Mouse (Mus musculus): ENCODE measurements around the gene Prpf31.
"Not testable (repeated sequence)": the region's sequence is repeated elsewhere in the genome, so short reads cannot be mapped to it uniquely, and the experiment has no call there.

Gene Prpf31

DNA sequence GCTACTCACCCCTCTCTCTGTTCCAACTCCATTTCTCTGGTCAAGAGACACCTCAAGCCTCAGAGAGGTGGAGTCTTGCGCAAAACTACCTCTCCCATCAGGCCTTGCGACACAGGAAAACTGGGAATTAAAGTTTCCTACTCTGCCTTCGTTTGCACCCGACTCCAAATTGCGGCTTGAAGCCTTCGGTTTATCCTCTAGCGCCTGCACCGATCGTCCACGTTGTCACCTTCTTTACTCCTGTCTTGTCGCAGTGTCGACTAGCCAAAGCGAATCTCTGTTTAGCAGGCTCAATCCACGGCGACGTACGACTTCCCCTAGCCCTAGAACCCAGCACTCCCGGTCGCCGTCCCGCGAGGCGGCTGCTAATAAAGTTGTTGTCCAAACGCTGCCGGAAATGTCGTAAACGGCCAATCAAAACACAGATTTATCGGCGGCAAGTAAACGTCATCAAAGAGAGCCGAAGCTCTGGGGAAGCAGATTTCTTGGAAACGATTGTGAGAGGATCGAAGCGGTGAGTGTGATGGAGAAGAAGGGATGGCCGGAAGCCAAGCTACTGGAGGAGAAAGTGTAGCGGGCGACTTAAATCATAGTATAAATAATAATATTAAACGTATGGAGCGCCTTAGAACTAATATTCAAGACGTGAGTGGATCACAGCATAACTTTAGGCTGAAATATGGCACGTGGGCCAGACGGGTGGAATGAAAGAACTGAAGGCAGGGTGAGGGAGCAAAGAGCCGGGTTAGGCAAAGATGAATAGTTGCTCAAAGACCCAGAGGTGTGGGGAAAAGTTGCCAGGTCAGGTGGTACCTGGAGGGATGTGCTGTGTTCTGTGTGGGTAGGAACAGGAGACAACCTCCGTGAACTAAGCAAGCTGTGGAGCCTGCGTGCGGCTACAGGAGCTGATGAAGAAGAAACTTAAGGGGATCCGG, at the start of gene Prpf31, which contains the start of gene Tfpt:
TSS of gene Prpf31 (plus strand) at position 443 of the 935 bp plus-strand sequence.
TSS of gene Tfpt (minus strand) at position 387 of the 935 bp plus-strand sequence.
- DNase-seq (ENCODE audit: low spot score in 2 of 2) = peak; percentile 86 to 94

DNA sequence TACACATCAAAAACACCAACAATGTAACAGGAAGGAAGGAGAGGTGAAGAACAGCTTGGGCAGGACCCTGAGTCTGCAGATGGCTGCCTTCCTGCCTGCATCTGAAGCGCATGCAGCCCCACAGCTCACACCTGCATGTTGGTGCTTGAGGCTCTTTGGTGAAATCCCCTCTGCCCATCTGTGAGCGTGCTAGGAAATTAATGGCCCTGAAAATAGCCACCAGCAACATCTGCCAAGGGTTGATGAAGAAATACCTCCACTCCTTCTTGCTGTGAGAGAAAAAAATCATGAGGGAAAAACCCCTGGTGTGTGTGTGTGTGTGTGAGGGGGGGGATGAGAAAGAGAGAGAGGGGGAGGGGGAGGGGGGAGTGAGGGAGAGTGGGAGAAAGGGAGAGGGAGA, 49.8 kb upstream of the Prpf31 start:
- no peak for DNase-seq (ENCODE audit: low spot score in 2 of 2)

DNA sequence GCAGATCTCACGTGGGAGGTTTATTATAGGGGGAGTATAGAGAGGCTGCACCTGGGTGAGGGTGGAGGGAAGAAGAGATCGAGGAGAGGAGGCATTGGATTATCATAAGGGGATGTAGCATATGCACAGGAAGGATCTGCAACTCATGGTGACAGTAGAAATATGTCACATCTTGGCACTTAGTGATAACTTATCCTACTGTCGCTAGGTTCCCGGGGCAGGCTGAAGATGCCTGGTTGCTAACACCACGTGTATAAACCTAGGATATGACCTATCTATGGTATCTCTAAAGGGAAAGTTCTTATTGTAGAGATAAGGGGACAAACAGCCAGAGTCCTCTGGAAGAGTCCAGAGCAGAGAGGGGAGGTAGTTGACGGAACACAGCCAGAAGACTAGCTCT, 44.0 kb upstream of the Prpf31 start:
- no peak for DNase-seq (ENCODE audit: low spot score in 2 of 2)

DNA sequence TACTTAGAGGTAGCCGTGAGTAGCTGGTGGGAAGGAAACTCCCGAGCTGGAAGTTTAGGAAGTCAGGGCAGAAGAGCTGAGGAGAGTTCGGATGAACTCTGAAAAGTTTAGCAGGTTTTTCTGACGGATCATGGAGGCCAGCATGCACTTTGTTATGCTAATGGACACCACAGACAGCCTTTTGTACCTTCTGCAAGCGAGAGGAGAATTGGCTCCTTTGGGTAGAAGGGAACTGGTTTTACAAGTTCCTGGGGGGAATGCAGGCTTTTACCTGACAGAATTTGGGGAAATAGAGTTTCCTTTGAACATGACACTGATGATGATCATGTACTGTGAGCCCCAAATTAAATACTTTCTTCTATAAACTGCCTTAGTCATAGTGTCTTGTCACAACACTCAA, 43.5 kb upstream of the Prpf31 start:
- DNase-seq (ENCODE audit: low spot score in 2 of 2) = no peak

DNA sequence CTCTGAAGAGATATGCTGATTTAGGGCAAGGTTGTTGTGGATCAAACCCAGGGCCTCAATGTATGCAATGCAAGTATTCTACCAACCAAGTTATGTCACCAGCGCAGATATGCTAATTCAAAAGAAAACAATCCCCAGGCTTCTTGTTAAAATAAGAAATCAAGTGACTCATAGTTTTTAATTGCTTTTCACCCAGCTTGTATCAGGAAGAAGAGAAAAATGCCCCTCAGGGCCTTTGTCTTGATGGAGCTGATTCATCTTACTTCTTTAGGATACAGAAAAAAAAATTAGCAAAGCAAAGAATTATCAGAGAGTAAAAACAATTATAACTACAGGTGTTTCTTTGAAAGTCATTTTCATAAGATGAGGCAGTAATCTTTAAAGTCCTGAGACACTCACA, 42.5 kb upstream of the Prpf31 start:
- DNase-seq (ENCODE audit: low spot score in 2 of 2) = no peak

DNA sequence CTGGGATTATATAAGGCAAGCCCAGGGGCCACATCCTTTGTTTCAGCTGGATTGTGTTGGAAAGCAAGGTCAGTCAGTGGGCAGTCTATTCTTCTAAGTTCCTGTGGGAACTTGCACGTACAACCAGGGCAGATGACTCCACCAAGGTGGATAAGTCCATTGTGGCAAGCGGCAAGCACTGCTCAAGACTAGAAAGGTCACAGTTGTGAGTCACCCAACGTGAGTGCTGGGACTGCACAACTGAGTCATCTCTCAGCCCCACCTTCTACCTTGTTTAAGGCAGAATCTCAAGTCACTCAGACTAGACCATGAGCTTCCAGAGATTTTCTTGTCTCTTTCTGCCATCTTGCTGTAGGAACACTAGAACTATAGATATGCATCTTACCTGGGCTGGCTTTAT, 39.2 kb upstream of the Prpf31 start:
- DNase-seq (ENCODE audit: low spot score in 2 of 2) = no peak

DNA sequence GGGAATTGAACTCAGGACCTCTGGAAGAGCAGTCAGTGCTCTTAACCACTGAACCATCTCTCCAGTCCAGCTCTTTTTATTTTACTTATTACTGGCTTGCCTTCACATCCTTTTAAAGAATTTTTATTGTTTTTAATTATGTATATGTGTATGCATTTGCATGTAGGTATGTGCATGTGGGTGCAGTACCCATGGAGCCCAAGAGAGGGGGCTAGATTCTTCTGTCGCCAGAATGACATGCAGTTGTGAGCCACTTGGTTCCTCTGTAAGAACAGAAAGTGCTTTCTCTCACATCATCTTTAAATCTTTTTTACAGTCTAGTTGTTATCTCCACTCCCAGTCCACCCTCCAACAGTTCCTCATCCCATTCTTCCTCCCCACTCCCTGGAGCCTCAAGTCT, 38.3 kb upstream of the Prpf31 start:
- no peak for DNase-seq (ENCODE audit: low spot score in 2 of 2)

DNA sequence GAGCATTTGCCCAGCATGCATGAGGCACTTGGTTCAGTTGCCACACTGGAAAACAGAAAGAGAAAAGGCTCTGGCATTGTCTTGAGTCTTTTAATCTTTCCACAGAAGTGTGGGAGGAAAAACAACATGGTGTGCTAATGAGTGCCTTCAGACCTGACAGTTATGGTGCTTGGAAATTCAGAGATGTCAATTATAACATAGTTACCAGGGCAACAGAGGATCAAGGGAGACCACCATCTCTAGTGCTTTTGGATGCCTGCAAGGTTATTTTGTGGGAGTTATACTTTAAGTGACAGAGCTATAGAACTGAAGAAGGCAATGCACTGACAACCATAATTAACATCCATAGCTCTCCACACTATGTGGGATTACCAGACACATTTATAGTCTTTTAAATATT, 35.9 kb upstream of the Prpf31 start:
- no peak for DNase-seq (ENCODE audit: low spot score in 2 of 2)

DNA sequence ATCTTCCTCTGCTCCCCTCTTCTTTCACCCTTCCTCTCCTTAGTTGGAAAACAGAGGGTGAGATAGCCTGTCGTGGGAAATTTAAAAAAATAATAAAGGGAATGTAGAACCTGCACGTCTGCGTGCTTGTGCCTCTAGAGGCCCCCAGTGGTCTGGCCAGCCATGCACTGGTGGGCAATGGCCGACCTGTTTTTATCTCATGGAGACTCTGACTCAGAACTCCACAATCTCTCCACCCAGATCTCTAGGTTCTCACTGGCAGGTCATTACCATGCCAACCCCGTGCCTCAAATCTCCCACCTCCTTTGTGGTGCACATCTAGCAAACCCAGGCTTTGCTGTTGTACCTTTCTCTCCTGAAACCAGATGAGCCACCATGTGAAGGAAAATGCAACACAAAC, 35.1 kb upstream of the Prpf31 start:
- DNase-seq (ENCODE audit: low spot score in 2 of 2) = no peak

DNA sequence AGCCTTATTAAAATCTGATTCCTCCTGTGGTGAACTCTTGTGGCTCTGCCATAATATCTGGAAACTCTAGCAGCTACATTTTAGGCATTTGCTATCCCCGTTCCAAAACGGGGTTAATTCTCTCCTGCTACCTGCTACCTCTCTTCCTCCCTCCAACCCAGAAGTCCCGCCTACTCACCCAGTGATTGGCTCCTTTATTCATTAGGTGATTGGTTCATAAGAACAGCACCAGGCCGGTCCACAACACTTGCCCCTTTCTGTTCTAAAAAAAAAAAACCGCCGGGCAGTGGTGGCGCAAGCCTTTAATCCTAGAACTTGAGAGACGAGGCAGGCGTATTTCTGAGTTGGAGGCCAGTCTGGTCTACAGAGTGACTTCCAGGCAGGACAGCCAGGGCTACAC, 34.6 kb upstream of the Prpf31 start:
- no peak for DNase-seq (ENCODE audit: low spot score in 2 of 2)

DNA sequence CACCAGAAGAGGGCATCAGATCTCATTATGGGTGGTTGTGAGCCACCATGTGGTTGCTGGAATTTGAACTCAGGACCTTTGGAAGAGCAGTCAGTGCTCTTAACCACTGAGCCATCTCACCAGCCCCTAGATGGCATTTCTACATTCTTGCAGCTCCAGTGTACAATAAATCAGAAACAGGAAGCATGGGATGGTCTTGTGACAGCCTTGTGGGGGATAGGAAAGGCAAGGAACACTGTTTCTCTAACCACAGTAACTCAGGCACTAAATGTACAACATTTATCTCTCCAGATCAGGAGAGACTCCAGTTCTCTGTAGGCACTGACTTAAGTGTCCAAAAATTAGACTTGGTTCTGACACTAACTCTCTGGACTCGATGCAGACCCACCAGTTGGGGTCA, 32.0 kb upstream of the Prpf31 start:
- not testable (repeated sequence) for DNase-seq (ENCODE audit: low spot score in 2 of 2)

DNA sequence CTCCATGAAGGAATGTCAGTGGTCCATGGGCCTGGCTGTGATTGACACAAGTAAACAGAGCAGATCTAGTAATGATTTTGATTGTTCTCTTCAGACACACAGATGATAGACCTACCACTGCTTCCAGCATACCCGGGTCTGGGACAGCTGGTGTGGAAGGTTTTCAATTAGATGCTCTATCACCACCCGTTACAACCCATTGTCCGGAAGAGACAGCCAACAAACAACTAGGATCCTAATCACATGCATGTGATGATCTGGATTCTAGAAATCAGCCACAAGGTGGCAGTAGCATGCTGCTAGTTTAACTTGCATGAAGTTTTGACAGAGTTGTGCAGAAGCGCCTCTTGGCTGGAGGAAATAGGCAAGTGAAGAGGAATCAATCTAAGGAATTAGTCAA, 28.7 kb upstream of the Prpf31 start:
- peak in 1 of 2 experiments; percentile 79 for DNase-seq (ENCODE audit: low spot score in 2 of 2)

DNA sequence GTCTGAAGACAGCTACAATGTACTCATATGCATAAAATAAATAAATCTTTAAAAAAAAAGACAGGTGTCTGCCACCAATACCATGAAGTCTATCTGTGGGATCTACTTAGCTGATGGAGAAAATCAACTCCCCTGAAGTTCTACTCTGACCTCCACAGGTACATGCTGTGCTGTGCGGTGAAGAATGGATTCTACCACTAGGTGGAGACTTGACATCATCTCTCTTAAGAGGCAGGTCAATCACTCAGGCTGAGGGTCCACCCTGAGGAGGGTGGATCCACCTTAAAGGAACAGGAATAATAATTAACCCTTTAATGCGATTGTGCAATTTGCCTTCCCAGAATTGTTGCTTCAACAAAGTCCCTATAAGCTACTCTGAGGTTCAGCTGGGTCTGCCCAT, 23.0 kb upstream of the Prpf31 start:
- no peak for DNase-seq (ENCODE audit: low spot score in 2 of 2)

DNA sequence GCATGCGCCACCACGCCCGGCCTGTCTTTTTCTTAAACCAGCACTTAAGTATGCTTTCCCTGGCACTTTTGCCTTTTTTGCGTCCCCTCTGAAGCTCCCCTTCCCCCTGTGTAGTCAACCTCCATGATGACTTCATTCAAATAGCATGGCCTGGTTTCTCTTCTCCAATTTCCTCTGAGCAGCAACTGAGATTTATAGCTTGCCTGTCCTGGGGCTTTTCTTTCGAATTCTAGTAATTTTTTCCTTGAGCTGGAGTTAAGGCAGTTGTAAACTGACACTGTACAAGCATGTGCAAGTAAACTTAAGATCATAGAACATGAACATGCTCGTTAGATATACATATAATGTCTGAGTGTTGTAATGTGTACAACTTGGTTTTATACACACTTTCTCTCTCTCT, 22.4 kb upstream of the Prpf31 start:
- no peak for DNase-seq (ENCODE audit: low spot score in 2 of 2)

DNA sequence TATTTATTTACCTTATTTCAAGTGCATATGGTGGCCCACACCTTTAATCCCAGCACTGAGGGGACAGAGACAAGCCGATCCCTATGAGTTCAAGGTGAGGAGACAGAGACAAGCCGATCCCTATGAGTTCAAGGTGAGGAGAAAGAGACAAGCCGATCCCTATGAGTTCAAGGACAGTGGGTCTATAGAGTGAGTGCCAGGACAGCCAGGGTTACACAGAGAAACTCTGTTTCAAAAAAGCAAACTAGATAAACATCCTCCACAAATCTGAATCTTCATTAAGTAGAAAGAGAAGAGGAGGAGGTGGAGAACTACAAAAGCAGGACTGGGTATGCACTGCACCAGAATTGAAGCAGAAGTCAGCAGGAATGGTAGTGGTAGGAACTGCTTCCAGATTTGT, 21.1 kb upstream of the Prpf31 start:
- DNase-seq (ENCODE audit: low spot score in 2 of 2) = no peak

DNA sequence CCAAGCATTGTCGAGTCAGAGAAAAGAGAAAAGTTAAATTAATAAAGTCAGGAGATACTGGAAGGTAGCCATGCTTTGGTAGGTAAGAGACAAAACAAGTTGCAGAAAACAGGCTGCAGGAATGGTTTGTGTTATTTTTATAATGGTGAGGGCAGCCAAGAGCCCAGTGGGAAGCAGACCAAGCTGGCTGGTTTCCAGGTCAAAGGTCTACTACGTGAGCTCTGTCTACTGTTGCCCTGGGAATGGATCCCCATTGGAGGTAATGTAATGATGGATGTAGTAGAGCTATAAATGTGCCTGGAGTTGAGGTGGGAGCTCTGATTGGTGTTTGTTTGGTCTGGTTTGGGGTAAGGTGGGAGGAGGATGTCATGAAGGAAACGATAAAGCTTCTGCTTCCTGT, 20.7 kb upstream of the Prpf31 start:
- no peak for DNase-seq (ENCODE audit: low spot score in 2 of 2)

DNA sequence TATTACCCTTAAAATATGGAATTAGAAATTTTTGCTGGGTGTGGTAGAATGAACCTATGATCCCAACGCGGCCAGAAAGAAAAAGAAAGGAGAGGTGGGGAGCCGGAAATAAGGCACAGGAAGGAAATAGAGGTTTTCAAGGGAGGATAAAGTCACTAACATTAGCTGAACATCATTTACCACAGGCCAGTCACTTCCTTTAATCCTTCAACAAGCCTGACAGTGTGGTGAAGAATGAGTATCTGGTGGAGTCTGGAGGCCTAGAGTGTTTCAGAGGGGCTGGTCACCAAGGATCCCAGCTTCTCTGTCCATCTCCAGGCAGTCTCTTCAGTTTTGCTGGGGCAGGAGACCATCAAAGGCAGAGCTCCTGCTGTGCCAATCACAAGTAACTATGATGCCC, 19.3 kb upstream of the Prpf31 start:
- DNase-seq (ENCODE audit: low spot score in 2 of 2) = no peak

DNA sequence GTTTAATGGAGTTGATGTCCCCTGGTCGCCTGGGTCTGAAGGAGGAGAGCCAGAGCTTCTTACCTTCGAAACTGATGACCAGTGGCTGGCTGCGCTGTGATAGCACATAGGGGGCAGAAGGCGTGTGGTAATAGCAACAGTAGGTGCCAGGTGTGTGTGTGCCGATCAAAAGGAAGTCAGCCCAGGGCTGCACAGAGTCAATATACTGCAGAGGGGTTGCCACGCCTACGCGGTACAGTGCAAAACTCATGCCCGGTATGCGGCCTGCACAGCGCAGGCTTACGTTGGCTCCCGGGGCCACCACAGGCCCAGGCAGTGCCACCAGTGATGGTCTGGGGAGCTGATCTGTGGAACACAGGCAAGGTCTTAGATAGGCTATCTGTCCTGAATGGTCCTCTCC, 18.8 kb upstream of the Prpf31 start:
- DNase-seq (ENCODE audit: low spot score in 2 of 2) = no peak

DNA sequence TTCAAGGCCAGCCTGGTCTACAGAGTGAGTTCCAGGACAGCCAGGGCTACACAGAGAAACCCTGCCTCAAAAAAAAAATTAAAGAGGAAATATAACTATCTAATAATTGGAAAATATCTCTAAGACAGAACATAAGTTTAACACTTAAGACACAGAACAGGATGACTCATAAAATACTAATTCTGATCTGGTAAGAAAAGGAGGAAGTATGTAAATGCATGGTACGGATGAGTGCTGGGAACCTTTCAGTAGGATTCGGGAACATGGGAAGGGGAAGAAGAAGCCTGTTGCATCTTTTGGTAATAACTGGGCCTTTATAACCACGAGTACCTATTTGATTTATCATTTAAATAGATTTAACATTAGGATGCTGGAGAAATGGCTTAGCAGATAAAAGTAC, 15.8 kb upstream of the Prpf31 start:
- no peak for DNase-seq (ENCODE audit: low spot score in 2 of 2)

DNA sequence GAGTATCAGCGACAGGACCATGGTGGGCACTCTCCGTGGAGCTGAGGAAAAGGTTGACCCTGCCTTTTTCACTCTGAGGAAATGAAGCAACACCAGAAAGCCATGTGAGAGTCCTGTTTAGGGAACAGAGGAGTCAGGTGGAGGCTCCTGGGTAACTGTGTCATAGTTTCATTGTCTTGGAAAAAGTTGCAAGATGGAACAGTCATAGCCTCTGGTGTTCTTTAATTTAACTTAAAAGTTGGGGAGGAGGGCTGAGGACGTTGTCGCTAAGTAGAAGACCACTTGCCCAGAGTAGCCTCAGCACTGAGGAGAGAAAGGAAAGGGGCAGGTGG, 13.8 kb upstream of the Prpf31 start, which contains the start of gene Oscar:
TSS of gene Oscar (minus strand) at position 101 of the 332 bp plus-strand sequence.
- DNase-seq (ENCODE audit: low spot score in 2 of 2) = no peak

DNA sequence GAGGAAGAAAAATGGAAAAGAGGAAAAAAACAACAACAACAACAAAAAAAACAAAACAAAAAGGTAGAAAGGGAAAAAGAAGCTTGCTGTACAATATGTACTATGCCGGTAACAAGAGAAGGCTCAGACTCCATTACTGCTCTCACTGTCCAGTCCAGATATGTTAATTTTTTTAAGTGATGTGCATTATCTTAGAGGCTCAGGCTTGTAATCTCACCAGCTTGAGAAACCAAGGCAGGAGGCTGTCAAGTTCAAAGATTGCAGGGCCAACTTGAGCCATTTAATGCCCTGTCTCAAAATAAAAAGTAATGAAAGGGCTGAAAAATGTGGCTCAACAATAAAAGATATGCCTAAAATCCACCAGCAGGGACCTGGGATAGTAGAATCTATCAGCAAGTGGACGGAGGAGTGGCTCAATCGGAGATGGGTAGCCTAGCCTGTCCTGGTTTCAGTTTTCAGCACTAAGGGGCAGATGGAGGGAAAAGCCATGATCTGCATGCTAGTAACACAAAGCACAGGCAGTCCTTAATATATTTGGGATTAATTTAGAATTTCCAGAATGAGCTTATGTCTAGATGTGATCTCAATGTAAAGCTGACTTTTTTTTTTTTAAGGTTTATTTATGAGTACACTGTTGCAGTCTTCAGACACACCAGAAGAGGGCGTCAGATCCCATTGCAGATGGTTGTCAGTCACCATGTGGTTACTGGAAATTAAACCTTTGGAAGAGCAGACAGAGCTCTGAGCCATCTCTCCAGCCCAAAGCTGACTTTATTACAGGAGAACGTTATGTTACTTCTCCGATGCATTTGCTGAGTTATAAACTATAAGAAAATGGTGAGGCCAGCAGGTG, 13.2 kb upstream of the Prpf31 start:
- DNase-seq (ENCODE audit: low spot score in 2 of 2) = no peak

DNA sequence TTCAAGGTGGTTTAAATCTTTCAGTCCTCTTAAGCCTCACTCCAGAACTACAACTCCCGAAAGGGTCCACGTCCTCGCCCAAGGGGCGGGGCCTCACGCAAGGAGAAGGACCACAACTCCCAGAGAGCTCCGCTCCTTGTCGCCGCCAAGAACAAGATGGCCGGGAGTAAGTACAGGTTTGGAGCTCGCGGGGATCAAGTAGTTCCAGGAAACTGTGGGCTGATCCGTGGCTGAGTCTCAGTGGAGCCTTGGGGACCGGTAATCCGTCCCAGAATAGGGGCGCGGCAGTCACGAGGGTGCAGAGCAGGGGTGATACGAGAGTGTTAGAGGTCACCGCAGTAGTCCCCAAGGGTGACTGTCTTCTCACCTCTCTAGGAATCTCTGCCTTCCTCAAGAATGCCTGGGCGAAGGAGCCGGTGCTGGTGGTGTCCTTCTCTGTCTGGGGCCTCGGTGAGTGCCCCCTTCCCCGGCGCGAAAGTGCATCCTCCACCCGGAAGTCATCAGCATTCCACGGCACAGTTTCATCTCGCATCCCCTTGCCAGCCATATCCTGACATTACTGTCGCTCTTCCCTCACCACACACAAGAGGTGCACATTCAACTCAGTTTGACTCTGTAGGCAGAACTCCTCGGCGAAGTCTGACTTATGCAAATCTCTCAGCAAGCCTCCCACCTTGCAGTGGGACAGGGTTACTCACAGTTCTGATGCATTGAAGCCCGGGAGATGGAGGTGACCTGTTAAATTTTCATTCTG, 12.4 kb upstream of the Prpf31 start, which contains the start of gene Ndufa3:
TSS of gene Ndufa3 (plus strand) at position 132 of the 754 bp plus-strand sequence.
- DNase-seq (ENCODE audit: low spot score in 2 of 2) = peak; percentile 65 to 88
